Mouse (Mus musculus) thymus, postnatal 36 days (tissue): ENCODE data around the gene Kcnk4.

ENCODE experiments used
- DNase-seq, 2 experiments: peaks; one replicate each; pipeline ENCODE4 v3.0.0; 2022; ENCODE audit warnings: mixed read lengths in 2 of 2

Gene Kcnk4

DNA sequence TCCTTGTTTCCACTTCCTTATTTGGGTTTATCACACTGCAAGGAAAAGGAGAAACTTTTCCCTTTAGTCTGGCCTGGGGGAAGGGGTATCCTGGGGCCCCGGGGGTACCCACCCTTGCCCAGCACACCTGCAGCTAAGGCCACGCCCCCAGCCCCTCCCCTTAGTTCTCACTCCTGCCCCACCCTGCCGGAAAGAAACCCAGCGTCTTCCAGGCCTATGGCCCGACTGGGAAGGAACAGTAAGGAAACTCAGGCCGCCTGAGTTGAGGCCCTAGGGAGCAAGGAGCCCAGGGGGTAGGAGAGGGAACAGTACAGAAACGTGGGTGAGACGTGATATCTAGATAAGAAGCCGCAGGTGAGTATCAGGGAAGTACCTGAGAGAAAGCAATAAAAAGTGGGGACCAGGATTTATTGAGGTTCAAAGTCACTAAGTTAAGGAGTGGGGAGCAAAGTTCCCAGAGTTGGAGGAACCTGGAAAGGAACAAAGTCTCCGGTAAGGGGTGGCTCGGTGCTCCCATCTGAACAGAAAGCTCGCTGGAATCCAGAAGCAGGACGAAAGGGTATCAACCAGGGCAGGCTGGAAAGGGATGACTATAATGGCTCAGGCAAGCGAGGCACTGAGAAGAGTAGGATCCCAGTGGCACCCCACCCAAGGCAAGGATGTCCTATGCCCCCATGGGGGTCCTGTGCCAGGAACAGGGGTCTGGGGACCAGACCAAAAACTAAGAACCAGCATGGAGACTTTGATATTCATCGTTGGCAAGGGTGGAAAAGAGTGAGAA lies 34.4 kb upstream of the Kcnk4 start:
- peak; percentile 40 to 58 for DNase-seq

GRCm38 (mm10) chr19:6956461-6956860 lies 22.1 kb upstream of the Kcnk4 start:
- DNase-seq: no peak

GRCm38 (mm10) chr19:6955424-6955823 lies 21.1 kb upstream of the Kcnk4 start:
- no peak for DNase-seq

DNA sequence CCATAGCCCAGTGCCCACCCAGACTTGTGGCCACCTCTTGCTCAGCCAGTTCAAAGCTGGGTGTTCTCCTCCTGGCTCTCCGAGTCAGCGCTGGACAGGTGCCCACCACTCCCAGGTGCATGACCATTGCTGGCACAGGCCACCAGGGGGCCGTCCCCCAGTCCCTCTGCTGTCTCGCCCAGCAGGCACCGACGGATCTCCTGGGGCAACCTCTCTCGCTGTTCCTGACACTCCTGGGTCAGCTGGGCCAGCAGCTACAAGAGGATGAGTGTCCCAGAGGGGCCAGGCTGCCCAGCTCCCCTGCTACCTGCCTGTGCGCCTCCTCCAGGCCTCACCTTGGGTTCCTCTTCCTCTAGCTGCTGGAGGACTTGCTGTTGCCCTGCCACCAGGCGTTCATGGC lies 19.7 kb upstream of the Kcnk4 start:
- DNase-seq: peak; percentile 33 to 52

GRCm38 (mm10) chr19:6952712-6953037 lies 18.4 kb upstream of the Kcnk4 start:
- peak; percentile 28 to 55 for DNase-seq

GRCm38 (mm10) chr19:6951994-6952711 lies 17.8 kb upstream of the Kcnk4 start:
- DNase-seq: peak; percentile 51 to 66

- peak; percentile 84 to 85 for DNase-seq
These were observed 17.2 kb upstream of the Kcnk4 start for GRCm38 (mm10) chr19:6951381-6951968.

DNA sequence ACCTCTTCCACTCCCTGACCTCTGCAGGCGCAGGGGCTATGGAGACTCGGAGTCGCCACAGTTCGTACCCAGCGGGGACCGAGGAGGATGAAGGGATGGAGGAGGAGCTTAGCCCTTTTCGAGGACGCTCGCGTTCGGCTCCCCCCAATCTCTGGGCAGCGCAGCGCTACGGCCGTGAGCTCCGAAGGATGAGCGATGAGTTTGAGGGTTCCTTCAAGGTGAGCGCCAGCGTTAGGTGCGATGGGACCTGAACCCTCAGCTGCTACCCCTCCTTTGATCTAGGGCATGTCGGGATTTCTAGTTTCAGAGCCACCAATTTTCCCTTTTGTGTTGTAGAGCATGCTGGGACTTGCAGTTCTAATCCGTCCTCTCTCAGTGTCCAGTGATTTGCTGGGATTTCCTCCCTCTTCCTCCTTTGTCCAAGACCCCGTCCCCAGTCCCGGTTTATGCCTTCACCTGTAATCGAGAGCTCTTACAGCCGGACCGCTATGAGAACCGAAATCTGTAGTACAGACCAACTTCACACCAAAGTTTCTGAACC lies 16.4 kb upstream of the Kcnk4 start:
- DNase-seq: peak; percentile 41 to 57

- no peak for DNase-seq
These were observed 15.6 kb upstream of the Kcnk4 start for GRCm38 (mm10) chr19:6949951-6950350.

- no peak for DNase-seq
These were observed 15.2 kb upstream of the Kcnk4 start for GRCm38 (mm10) chr19:6949532-6949931.

GRCm38 (mm10) chr19:6948186-6948585 lies 13.9 kb upstream of the Kcnk4 start:
- no peak for DNase-seq

- DNase-seq: no peak
These were observed 13.4 kb upstream of the Kcnk4 start for GRCm38 (mm10) chr19:6947742-6948141.

GRCm38 (mm10) chr19:6943709-6944108 lies 9.4 kb upstream of the Kcnk4 start:
- DNase-seq: no peak

- no peak for DNase-seq
These were observed 8.4 kb upstream of the Kcnk4 start for GRCm38 (mm10) chr19:6942764-6943163.

DNA sequence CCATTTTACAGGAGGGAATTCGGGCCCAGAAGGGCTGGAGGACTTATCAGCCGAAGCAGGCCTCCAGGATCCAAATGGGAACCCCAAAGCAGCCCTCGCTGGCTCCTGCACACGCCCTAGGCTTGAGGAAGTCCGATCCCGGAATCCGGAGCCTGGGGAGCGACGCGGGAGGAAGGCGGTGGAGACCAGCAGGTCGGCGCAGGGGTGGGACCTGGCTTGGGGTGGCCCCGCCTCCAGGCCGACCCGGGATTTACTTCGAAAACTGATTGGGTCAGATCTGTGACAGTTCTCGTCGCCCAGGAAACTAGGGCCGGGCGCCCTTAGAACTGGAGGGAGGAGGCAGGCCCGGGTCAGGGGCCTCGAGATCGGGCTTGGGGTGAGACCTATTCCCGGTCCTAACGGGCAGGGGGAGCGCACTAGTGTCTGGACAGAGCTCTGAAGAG lies 8.0 kb upstream of the Kcnk4 start, which contains the start of gene Gpr137:
Gene Gpr137 (minus strand): TSS at position 232 of the 443 bp plus-strand sequence.
- peak; percentile 94 to 97 for DNase-seq

DNA sequence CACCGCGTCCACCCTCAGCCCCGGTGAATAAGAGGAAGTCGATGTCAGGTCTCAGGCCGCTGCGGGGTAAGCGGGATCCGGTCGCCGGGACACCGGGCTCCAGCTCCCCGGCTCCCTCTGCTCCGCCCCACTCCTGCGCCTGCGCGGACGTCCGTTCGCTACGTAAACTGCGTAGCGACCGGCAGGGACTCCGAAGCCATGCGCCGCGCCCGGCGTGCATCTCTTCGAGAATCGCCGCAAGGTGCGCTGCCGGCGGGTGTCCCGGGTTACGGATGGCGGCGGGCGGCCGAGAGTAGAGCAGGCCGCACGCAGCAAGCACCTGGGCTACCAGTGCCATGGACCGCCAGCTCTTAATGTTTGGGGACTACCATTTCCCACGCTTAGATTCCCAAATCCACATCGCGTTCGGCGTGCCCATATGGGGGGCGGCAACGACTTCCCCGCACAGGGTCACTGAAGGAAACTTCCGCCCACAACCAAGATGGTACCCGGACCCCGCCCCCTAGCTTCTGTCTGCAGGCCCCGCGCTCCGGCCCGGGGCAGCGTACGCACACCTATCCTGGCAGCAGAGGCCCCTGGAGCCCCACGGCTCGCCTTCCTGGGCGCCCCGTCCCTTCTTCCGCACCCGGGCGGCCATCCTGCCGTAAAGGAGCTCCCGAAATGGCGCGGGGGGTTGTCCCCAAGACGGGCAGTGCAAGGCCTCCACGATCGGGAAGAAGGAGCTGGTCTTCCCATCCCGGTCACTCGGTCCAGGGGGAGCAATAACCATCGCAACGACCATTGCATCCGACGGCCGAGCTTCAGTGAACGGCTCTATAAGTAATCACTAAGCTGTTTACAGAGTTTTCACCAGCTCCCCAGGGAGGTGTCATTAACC lies 7.3 kb upstream of the Kcnk4 start, which contains the start of gene Bad:
Gene Bad (plus strand): TSS at position 490 of the 877 bp plus-strand sequence.
- peak; percentile 92 to 95 for DNase-seq

GRCm38 (mm10) chr19:6940396-6941351 lies 6.4 kb upstream of the Kcnk4 start:
- DNase-seq: no peak

- DNase-seq: no peak
These were observed 5.0 kb upstream of the Kcnk4 start for GRCm38 (mm10) chr19:6939106-6940002.

DNA sequence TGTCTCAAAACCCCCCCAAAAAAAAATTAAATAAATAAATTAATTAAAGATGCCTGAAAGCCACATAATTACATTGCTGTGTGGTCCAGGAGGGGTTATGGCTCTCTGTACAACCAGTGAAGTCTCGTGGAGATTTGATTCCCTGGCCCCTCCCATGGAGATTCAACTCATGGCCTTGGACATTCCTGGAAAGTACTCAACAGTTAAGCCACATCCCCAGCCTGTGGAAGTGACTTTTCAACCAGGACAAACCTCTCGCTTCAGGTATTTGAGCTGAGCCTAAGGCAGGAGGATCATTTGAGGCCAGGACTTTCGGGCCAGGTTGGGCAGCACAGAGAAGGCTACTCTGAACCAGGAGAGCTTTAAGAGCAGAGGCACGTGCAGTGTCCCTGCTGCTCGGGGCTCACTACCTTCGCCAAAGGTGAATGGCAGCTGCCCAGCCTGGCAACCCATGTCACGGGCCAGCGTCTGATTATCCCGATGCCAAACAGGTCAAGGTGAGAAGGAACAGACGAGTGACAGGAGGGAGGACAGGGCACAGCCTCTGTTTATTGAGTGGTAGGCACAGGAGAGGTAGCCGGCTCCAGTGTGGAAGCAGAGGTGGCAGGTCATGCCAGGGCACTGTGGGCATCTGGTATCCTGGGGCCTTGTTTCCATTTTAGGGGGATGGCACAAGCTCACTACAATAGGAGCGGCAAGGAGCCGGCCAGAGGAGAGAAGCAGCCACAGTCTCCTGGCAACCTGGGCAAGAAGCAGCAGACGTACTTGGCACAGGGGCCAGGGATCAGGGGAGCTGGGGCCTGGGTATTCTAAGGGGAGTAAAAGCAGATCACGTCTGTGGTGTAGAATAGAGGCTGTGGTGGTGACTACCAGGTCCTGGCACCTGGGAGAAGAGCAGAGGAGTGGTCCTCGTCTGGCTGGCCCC lies 3.5 kb upstream of the Kcnk4 start:
- no peak for DNase-seq
